Mouse (Mus musculus) heart, embryonic 11.5 days (tissue): ENCODE results near the gene Cldn12. TPM values are rescaled to one million over a fixed set of nuclear protein-coding genes. Genes with fewer than 3 reads are reported as not detected.

Experiments
- ATAC-seq: fragments of 200-750 bp; cut with Nextera tagmentation; replicated peaks from 2 replicates; pipeline ENCODE4 v1.8.0; 2017; ENCODE audit warnings: moderate library complexity; ENCODE audit not compliant: insufficient number of reproducible peaks, low FRiP score, low TSS enrichment
- H3K27ac ChIP-seq: fragments of 300-500 bp; sonication (generic); 2 replicates; pipeline ENCODE4 v1.5.1; 2014; ENCODE audit warnings: mild to moderate bottlenecking, low read depth, low read length
- H3K27me3 ChIP-seq: fragments of 300-500 bp; sonication (generic); 2 replicates; pipeline ENCODE4 v1.6.1; 2014; ENCODE audit warnings: mild to moderate bottlenecking, low read length, mixed read lengths; ENCODE audit not compliant: control insufficient read depth, insufficient read depth
- H3K36me3 ChIP-seq: fragments of 300-500 bp; sonication (generic); 2 replicates; pipeline ENCODE4 v1.6.1; 2014; ENCODE audit warnings: mild to moderate bottlenecking, low read length, moderate library complexity, mixed read lengths; ENCODE audit not compliant: control insufficient read depth, insufficient read depth
- H3K4me1 ChIP-seq: fragments of 300-500 bp; sonication (generic); 2 replicates; pipeline ENCODE4 v1.6.1; 2014; ENCODE audit warnings: low read length; ENCODE audit not compliant: control insufficient read depth, insufficient read depth
- H3K4me2 ChIP-seq: fragments of 300-500 bp; sonication (generic); 2 replicates; pipeline ENCODE4 v1.6.1; 2014; ENCODE audit warnings: mild to moderate bottlenecking, moderate library complexity
- H3K4me3 ChIP-seq: fragments of 300-500 bp; sonication (generic); 2 replicates; pipeline ENCODE4 v1.5.1; 2014; ENCODE audit warnings: low read depth, low read length
- H3K9ac ChIP-seq: fragments of 300-500 bp; sonication (generic); 2 replicates; pipeline ENCODE4 v1.6.1; 2014; ENCODE audit warnings: mild to moderate bottlenecking, low read depth, low read length, moderate library complexity
- H3K9me3 ChIP-seq: fragments of 300-500 bp; sonication (generic); replicated peaks from 2 replicates; pipeline ENCODE4 v1.6.1; 2016; ENCODE audit warnings: low read length; ENCODE audit not compliant: control insufficient read depth
- WGBS: fragments of 180-500 bp; shearing (Covaris S2); extraction: QIAGEN DNeasy Blood & Tissue Kit; methylation state at CpG from one replicate; pipeline ENCODE4 v1.1.7; 2014; ENCODE audit not compliant: insufficient replicate concordance; 5-methylcytosine and 5-hydroxymethylcytosine counted together
- polyA plus RNA-seq: library from polyadenylated mRNA; unstranded; fragments of >200 nt; fragmentation: Nextera tagmentation; extraction: Ambion mirVana; gene quantifications from 2 replicates; pipeline ENCODE4 v1.2.1, GENCODE M21; 2014

The Cldn12 gene
- polyA plus RNA-seq, 1 experiment from 2014 or later, result 18.5 TPM

GRCm38 (mm10) chr5:5481662-5482061, 33.1 kb downstream of the Cldn12 start:
- ATAC-seq, result no peak
- no peak overlapping the region for H3K27ac ChIP-seq
- H3K36me3 ChIP-seq, result no peaks in the 10 kb centered on the region
- WGBS, result 4% methylated on average over 1 of the region's 1 CpGs
- no peak overlapping the region for H3K4me3 ChIP-seq
- no peaks in the 10 kb centered on the region for H3K27me3 ChIP-seq
- no peak overlapping the region for H3K4me2 ChIP-seq
- H3K4me1 ChIP-seq, result no peaks in the 10 kb centered on the region
- no peaks in the 10 kb centered on the region for H3K9me3 ChIP-seq
- H3K9ac ChIP-seq, result no peak overlapping the region

- Histone ChIP-seq H3K36me3 (no peaks in the 10 kb centered on the region), H3K4me1 (no peaks in the 10 kb centered on the region), H3K9ac (no peak within 1 kb of the TSS), H3K9me3 (no peaks in the 10 kb centered on the region), H3K4me2 (no peak within 1 kb of the TSS), H3K4me3 (no peak within 1 kb of the TSS), H3K27ac (no peak within 1 kb of the TSS), H3K27me3 (no peaks in the 10 kb centered on the region)
- 86% methylated on average over 6 of the region's 6 CpGs for WGBS
- no peak for ATAC-seq
Measured at GRCm38 (mm10) chr5:5479043-5479442, 35.7 kb downstream of the Cldn12 start, which contains the start of gene 1700015F17Rik. 1700015F17Rik (minus strand) TSS chr5:5479143.

- Histone ChIP-seq H3K27me3 (no peaks in the 10 kb centered on the region), H3K4me1 (no peaks in the 10 kb centered on the region), H3K36me3 (no peaks in the 10 kb centered on the region), H3K27ac (no peak overlapping the region), H3K9me3 (no peaks in the 10 kb centered on the region), H3K4me2 (no peak overlapping the region), H3K9ac (no peak overlapping the region), H3K4me3 (no peak overlapping the region)
- ATAC-seq, result no peak
- WGBS, result 72% methylated on average over 4 of the region's 4 CpGs
Measured at GRCm38 (mm10) chr5:5476133-5476532, 38.6 kb downstream of the Cldn12 start.

GRCm38 (mm10) chr5:5465256-5465655, 49.5 kb downstream of the Cldn12 start:
- Histone ChIP-seq H3K27me3 (no peaks in the 10 kb centered on the region), H3K9me3 (no peaks in the 10 kb centered on the region), H3K4me1 (no peaks in the 10 kb centered on the region), H3K36me3 (no peaks in the 10 kb centered on the region), H3K27ac (no peak overlapping the region), H3K4me3 (no peak overlapping the region), H3K4me2 (no peak overlapping the region), H3K9ac (no peak overlapping the region)
- ATAC-seq, result no peak
- WGBS, result 54% methylated on average over 1 of the region's 1 CpGs

Other genes with a start within 250 kb of the Cldn12 start
- 20.1 and 22.7 TPM in 2 replicates for gene Cdk14, start 94.6 kb downstream of the Cldn12 start, polyA plus RNA-seq
- not detected in 2 replicates for gene 1700015F17Rik, start 35.8 kb downstream of the Cldn12 start, polyA plus RNA-seq
- 21.3 and 22.1 TPM in 2 replicates for gene Gtpbp10, start 44.6 kb upstream of the Cldn12 start, polyA plus RNA-seq
- gene Gm8773, start 58.8 kb upstream of the Cldn12 start, polyA plus RNA-seq, result 1.1 and 1.5 TPM in 2 replicates
- 0.61 and 1.3 TPM in 2 replicates for gene Cfap69, start 149.3 kb upstream of the Cldn12 start, polyA plus RNA-seq
- 4.8 and 5.3 TPM in 2 replicates for gene Steap2, start 179.6 kb upstream of the Cldn12 start, polyA plus RNA-seq
- gene Steap1, start 234.4 kb upstream of the Cldn12 start, polyA plus RNA-seq, result 3.7 and 4.0 TPM in 2 replicates